Mouse (Mus musculus): ENCODE measurements around the gene Olfr481. TPM values are rescaled to one million over a fixed set of nuclear protein-coding genes. Genes with fewer than 3 reads are reported as not detected.

Olfr481 gene
- not detected for total RNA-seq (2021)
- polyA plus RNA-seq (2012; rRNA removed) = not detected in 2 replicates
- long read RNA-seq = 0 reads

DNA sequence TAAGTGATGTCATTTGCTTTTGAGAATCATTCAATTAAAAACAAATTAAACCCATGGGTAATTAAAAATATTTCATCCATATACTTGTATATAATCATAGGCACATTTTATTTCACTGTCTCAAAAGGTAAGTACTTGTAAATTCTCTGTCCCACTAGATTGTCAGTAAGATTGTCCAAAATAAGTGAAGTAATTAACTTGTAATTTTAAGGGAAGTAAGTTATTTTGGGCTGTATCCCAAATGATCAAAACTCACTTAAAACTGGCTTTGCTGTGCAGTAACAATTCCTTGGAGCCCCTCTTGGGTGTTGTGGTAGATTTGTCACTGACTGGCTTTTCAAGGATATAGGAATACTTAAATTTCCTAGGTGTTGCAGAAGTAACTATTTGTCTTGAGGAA lies at the start of gene Olfr481:
Gene Olfr481, plus strand, starts transcription at position 301 of the 400 bp plus-strand sequence.
- TF ChIP-seq CTCF (IDR thresholded peaks at IDR 0.05) (no peak), EP300 (IDR thresholded peaks at IDR 0.05; ENCODE audit: insufficient read depth, low read depth, low read length) (no peak), POLR2A (IDR thresholded peaks at IDR 0.05; ENCODE audit: insufficient read depth, low read depth, low read length) (no peak)
- intact Hi-C loops (cut with DNase I) = no loop called here

DNA sequence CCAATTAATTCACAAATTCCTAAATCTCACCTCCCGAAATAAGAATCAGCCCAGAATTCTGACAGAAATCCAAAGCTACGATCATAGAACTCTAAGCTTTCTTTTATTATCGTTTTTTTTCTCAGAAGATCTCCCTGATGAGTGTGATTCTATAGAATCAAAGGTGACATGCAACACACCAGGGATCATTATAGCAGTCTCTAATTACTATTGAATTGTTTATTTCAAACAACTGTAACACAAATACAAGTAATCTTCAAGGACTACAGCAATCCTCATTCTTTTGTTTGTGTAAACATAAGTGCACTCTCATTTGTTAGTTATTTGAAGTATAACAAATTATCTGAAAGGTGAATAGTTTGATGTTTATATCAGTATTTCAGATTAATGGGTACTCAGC lies 45.8 kb upstream of the Olfr481 start, which contains the start of gene Olfr478:
Gene Olfr478, minus strand, starts transcription at position 101 of the 400 bp plus-strand sequence.
- Histone ChIP-seq H3K4me3 (no peak within 1 kb of the TSS), H3K4me1 (ENCODE audit: control insufficient read depth, insufficient read depth, low read length) (no peaks in the 10 kb centered on the region), H3K9ac (ENCODE audit: low read depth, low read length) (no peak within 1 kb of the TSS), H3K36me3 (ENCODE audit: control insufficient read depth, insufficient read depth, low read length) (no peaks in the 10 kb centered on the region), H3K79me2 (replicated peaks; ENCODE audit: control insufficient read depth, insufficient read depth, low read length) (no peaks in the 10 kb centered on the region), H3K27me3 (ENCODE audit: control insufficient read depth, insufficient read depth, low read length) (no peaks in the 10 kb centered on the region), H3K27ac (no peak within 1 kb of the TSS)
- intact Hi-C loops (cut with DNase I) = no loop called here
- DNase-seq = no peak
- TF ChIP-seq CTCF (IDR thresholded peaks at IDR 0.05) = no peak
- no peak for TF ChIP-seq EP300 (IDR thresholded peaks at IDR 0.05; ENCODE audit: insufficient read depth, low read depth, low read length)
- no peak for TF ChIP-seq POLR2A (IDR thresholded peaks at IDR 0.05; ENCODE audit: insufficient read depth, low read depth, low read length)
- 60% methylated on average over 3 of the region's 3 CpGs for WGBS

More for the DNA sequence above, at the start of gene Olfr481:
- Histone ChIP-seq H3K79me2 (replicated peaks; ENCODE audit: control insufficient read depth, insufficient read depth, low read length) (no peaks in the 10 kb centered on the region), H3K27me3 (ENCODE audit: control insufficient read depth, insufficient read depth, low read length) (no peaks in the 10 kb centered on the region), H3K4me1 (ENCODE audit: control insufficient read depth, insufficient read depth, low read length) (no peaks in the 10 kb centered on the region), H3K36me3 (ENCODE audit: control insufficient read depth, insufficient read depth, low read length) (no peaks in the 10 kb centered on the region), H3K27ac (no peak within 1 kb of the TSS), H3K9ac (ENCODE audit: low read depth, low read length) (no peak within 1 kb of the TSS), H3K4me3 (no peak within 1 kb of the TSS)
- no peak for DNase-seq

- Histone ChIP-seq H3K79me2 (replicated peaks; ENCODE audit: control insufficient read depth, insufficient read depth, low read length) (no peaks in the 10 kb centered on the region), H3K4me1 (ENCODE audit: control insufficient read depth, insufficient read depth, low read length) (no peaks in the 10 kb centered on the region), H3K27ac (no peak within 1 kb of the TSS), H3K9ac (ENCODE audit: low read depth, low read length) (no peak within 1 kb of the TSS), H3K27me3 (ENCODE audit: control insufficient read depth, insufficient read depth, low read length) (no peaks in the 10 kb centered on the region), H3K4me3 (no peak within 1 kb of the TSS), H3K36me3 (ENCODE audit: control insufficient read depth, insufficient read depth, low read length) (no peaks in the 10 kb centered on the region)
- DNase-seq = no peak
- intact Hi-C loops (cut with DNase I) = no loop called here
- TF ChIP-seq POLR2A (IDR thresholded peaks at IDR 0.05; ENCODE audit: insufficient read depth, low read depth, low read length) = no peak
- no peak for TF ChIP-seq EP300 (IDR thresholded peaks at IDR 0.05; ENCODE audit: insufficient read depth, low read depth, low read length)
- TF ChIP-seq CTCF (IDR thresholded peaks at IDR 0.05) = no peak
- 77% methylated on average over 2 of the region's 2 CpGs for WGBS
These were observed 29.3 kb upstream of the Olfr481 start, which contains the start of gene Olfr479 for GRCm38 (mm10) chr7:108050393-108050792. Olfr479 (plus strand) TSS chr7:108050693.

DNA sequence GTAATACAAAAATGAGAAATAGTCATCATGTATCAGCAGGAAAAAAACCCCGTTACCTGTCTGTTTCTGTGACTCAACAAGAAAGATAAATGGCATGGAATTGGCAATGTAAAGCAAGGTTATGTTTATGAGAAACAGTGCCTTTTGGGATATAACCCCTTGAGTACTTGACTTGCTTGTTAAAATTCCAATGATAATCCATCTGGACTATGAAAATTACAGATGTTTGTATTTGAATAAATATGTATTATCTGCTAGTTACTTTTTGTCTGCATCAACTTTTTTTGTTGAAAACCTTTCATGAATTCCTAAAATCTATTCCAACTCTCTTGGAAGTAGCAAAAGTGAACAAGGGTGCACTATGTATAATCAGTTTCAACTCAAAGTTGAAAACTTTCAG lies 12.4 kb upstream of the Olfr481 start, which contains the start of gene Olfr480:
Gene Olfr480, minus strand, starts transcription at position 101 of the 400 bp plus-strand sequence.
- intact Hi-C loops (cut with DNase I) = no loop called here
- WGBS = 54% methylated on average over 1 of the region's 1 CpGs
- no peak within 1 kb of the TSS for H3K4me3 ChIP-seq

GRCm38 (mm10) chr7:108097486-108097885 lies 17.8 kb downstream of the Olfr481 start, which contains the start of gene Olfr482:
Olfr482 (minus strand) TSS chr7:108097586.
- TF ChIP-seq POLR2A (IDR thresholded peaks at IDR 0.05; ENCODE audit: insufficient read depth, low read depth, low read length) (no peak), CTCF (IDR thresholded peaks at IDR 0.05) (no peak), EP300 (IDR thresholded peaks at IDR 0.05; ENCODE audit: insufficient read depth, low read depth, low read length) (no peak)
- DNase-seq = no peak
- WGBS = 52% methylated on average over 1 of the region's 1 CpGs
- no peaks in the 10 kb centered on the region for H3K27me3 ChIP-seq (ENCODE audit: control insufficient read depth, insufficient read depth, low read length)
- H3K27ac ChIP-seq = no peak within 1 kb of the TSS
- H3K36me3 ChIP-seq (ENCODE audit: control insufficient read depth, insufficient read depth, low read length) = no peaks in the 10 kb centered on the region
- no peaks in the 10 kb centered on the region for H3K4me1 ChIP-seq (ENCODE audit: control insufficient read depth, insufficient read depth, low read length)
- intact Hi-C loops (cut with DNase I) = no loop called here
- H3K9ac ChIP-seq (ENCODE audit: low read depth, low read length) = no peak within 1 kb of the TSS
- H3K4me3 ChIP-seq = no peak within 1 kb of the TSS
- no peaks in the 10 kb centered on the region for H3K79me2 ChIP-seq (replicated peaks; ENCODE audit: control insufficient read depth, insufficient read depth, low read length)

More for the DNA sequence above, 12.4 kb upstream of the Olfr481 start, which contains the start of gene Olfr480:
- H3K4me1 ChIP-seq (ENCODE audit: control insufficient read depth, insufficient read depth, low read length) = no peaks in the 10 kb centered on the region
- H3K27ac ChIP-seq = no peak within 1 kb of the TSS
- H3K27me3 ChIP-seq (ENCODE audit: control insufficient read depth, insufficient read depth, low read length) = no peaks in the 10 kb centered on the region
- DNase-seq = no peak
- H3K9ac ChIP-seq (ENCODE audit: low read depth, low read length) = no peak within 1 kb of the TSS
- H3K79me2 ChIP-seq (replicated peaks; ENCODE audit: control insufficient read depth, insufficient read depth, low read length) = no peaks in the 10 kb centered on the region
- TF ChIP-seq EP300 (IDR thresholded peaks at IDR 0.05; ENCODE audit: insufficient read depth, low read depth, low read length) (no peak), POLR2A (IDR thresholded peaks at IDR 0.05; ENCODE audit: insufficient read depth, low read depth, low read length) (no peak), CTCF (IDR thresholded peaks at IDR 0.05) (no peak)
- no peaks in the 10 kb centered on the region for H3K36me3 ChIP-seq (ENCODE audit: control insufficient read depth, insufficient read depth, low read length)

- H3K27ac ChIP-seq = no peak within 1 kb of the TSS
- no peaks in the 10 kb centered on the region for H3K4me1 ChIP-seq (ENCODE audit: control insufficient read depth, insufficient read depth, low read length)
- H3K9ac ChIP-seq (ENCODE audit: low read depth, low read length) = no peak within 1 kb of the TSS
- DNase-seq = no peak
- no peaks in the 10 kb centered on the region for H3K36me3 ChIP-seq (ENCODE audit: control insufficient read depth, insufficient read depth, low read length)
- no peaks in the 10 kb centered on the region for H3K79me2 ChIP-seq (replicated peaks; ENCODE audit: control insufficient read depth, insufficient read depth, low read length)
- intact Hi-C loops (cut with DNase I) = no loop called here
- TF ChIP-seq CTCF (IDR thresholded peaks at IDR 0.05) (no peak), EP300 (IDR thresholded peaks at IDR 0.05; ENCODE audit: insufficient read depth, low read depth, low read length) (no peak), POLR2A (IDR thresholded peaks at IDR 0.05; ENCODE audit: insufficient read depth, low read depth, low read length) (no peak)
- H3K27me3 ChIP-seq (ENCODE audit: control insufficient read depth, insufficient read depth, low read length) = no peaks in the 10 kb centered on the region
- 61% methylated on average over 1 of the region's 1 CpGs for WGBS
- H3K4me3 ChIP-seq = no peak within 1 kb of the TSS
These were observed 20.9 kb downstream of the Olfr481 start, which contains the start of gene Olfr483 for GRCm38 (mm10) chr7:108100549-108100948. Olfr483 (plus strand) TSS chr7:108100849.

Measured in heart, adult 2 months (tissue).